Mouse (Mus musculus): ENCODE measurements at regions not wholly inside any gene's neighbourhood (a gene's known extent, or its start where the extent isn't known, plus 50 kb on each side); places are given as distances from the start of the nearest gene placed in this dataset.
A peak's percentile ranks its signal among the peaks of the same experiment; 100 is the strongest.

- intact Hi-C loops (cut with DNase I) = no loop called here
- no peak for DNase-seq
Observed at GRCm38 (mm10) chrX:16421159-16421558, 101.5 kb upstream of the Cypt1 start.

- DNase-seq = no peak
- intact Hi-C loops (cut with DNase I) = no loop called here
Observed at GRCm38 (mm10) chrX:16421663-16422062, 101.0 kb upstream of the Cypt1 start.

- intact Hi-C loops (cut with DNase I) = no loop called here
- no peak for DNase-seq
Observed at GRCm38 (mm10) chrX:16438088-16438487, 84.6 kb upstream of the Cypt1 start.

GRCm38 (mm10) chrX:16450496-16451078 is 72.1 kb upstream of the Cypt1 start:
- intact Hi-C loops (cut with DNase I) = no loop called here
- peak; percentile 15 to 44 for DNase-seq

Measured in heart, postnatal 10 days (tissue).